Mouse (Mus musculus) hematopoietic stem cell, adult 5-6 weeks (primary cell): ENCODE data around the gene Aaed1. TPM values are rescaled to one million over a fixed set of nuclear protein-coding genes. Genes with fewer than 3 reads are reported as not detected.
A peak's percentile ranks its signal among the peaks of the same experiment; 100 is the strongest.

ENCODE experiments used
- ATAC-seq, 2 experiments: fragments of 125-278 bp in 1 of 2; replicated peaks in 1 of 2; 2 replicates each; pipeline ENCODE4 v1.8.0; 2016 to 2017; ENCODE audit warnings: inconsistent platforms in 2 of 2, mild to moderate bottlenecking in 2 of 2, moderate number of reproducible peaks in 2 of 2, low read depth in 1 of 2, moderate TSS enrichment in 1 of 2; ENCODE audit not compliant: low FRiP score in 2 of 2, poor library complexity in 2 of 2, severe bottlenecking in 2 of 2, insufficient read depth in 1 of 2, low TSS enrichment in 1 of 2
- total RNA-seq: library from RNA; stranded (forward); fragments of 172-1452, 232-1000 nt; gene quantifications from 2 replicates; pipeline ENCODE4 v1.2.3, GENCODE M21; 2017

Aaed1 gene
- total RNA-seq, result 84.9 and 103 TPM in 2 replicates

DNA sequence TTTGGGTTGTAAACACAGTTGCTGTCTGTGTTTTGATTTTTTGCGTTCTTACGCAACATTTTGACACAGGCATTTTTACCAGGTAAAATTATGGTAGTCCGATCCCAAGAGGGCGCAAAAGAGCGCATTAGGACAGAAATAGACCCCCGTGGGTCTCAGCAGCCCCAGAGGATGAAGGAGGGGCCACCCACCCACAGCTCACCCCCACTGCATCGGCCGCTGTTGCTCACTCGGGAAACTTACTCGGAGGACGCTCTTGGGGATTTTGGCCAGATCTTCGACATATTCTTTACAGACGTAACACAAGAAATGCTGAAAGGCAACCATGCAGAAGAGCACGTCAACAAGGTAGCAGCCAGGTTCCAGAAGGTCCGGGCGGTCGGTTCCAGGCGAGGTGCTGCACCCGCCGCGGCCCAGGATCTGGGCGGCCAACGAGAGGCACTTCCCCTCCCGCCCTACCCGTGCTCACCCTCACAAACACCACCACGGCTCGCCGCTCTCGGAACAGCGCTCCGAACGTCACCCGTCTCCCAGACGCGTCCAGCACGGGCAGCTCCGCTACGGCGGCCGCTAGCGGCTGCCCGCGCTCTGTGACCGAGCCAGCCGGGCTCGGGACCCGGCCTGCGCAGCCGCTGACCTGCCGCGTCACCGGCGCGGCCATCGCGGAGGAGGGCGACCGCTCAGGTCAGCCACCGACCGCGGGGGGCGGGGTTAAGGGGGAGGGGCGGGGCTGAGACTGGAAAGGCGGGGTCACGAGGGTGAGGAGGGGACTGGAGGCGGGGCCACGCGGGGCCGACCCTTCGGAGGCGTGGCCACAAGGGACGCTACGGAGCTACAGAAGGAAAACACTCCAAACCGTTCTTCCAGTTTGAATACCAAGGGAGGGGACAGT is at the start of gene Aaed1:
Aaed1 (minus strand) TSS at position 687 of the 892 bp plus-strand sequence.
- ATAC-seq, result peak; percentile 60 to 64

DNA sequence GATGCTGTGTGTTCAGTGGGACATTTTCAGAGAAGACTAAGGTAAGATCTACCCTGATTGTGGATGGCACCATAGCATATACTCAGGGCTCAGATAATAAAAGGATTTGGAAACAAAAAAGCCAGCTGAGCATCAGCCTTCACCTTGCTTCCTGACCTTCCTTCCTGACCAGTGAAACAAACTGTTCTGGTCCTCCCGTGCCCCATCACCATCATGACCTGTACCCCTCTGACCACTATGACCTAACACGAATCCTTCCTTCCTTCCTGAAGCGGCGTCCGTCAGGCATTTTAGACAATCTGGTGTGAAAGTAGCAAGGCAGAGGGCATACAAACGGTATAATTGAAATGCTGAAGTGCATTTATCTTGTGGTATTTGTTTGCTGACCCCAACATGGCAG is 49.6 kb upstream of the Aaed1 start:
- ATAC-seq, result no peak

DNA sequence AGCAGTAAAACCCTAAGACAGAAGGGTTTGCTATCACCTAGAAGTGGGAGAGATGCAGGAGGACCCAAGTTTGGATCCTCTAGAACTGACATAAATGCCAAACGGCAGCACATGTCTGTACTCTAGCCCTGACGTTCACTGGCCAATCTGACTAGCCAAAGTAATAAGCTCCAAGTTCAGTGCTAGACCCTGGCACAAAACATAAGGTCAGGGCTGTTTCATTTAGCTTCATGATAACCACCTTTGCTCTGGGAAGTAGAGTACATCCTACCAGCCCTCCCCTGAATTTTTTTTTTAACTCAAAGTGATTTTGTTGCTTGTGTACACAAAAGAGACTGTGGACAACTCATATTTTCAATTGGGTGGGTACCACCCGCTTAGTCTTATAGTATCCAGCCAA is 48.5 kb upstream of the Aaed1 start:
- no peak for ATAC-seq

DNA sequence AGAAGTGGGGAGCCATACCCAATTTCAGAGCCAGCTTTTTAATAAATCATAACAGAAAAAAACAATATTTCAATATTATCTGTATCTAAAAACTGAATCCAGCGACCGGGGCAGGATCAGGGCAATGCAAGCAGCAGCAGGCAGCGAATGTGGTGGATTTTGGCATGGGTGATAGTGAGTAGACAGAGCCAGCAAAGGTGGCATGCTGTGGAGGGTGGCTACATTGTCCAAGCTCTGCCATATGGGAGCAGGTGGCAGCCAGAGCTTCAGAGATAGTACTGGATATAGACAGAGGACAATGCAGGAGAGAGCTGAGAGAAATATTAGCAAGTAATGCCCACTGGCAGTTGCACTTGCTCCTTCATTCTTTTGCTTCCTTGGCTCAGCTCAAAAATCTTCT is 47.2 kb upstream of the Aaed1 start:
- no peak for ATAC-seq

DNA sequence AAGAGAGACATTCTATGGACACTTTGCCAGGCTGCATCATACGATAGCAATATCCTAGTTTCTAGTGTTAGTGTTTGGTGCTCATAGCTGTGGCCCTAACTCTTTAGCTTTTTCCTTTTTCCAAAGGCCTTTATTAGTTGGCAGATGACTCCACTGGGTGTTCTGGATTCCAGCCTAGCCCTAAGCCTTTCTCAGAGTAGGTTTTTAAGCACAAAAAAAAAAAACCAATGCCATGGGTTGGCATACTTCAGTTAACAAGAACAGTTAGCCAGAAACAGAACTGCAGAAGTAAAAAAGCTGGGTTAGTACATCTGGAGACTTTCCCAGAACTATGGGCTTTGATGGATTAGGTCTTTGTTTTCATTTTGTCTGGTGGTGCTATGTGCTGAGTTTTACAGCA is 46.0 kb upstream of the Aaed1 start:
- ATAC-seq, result no peak

DNA sequence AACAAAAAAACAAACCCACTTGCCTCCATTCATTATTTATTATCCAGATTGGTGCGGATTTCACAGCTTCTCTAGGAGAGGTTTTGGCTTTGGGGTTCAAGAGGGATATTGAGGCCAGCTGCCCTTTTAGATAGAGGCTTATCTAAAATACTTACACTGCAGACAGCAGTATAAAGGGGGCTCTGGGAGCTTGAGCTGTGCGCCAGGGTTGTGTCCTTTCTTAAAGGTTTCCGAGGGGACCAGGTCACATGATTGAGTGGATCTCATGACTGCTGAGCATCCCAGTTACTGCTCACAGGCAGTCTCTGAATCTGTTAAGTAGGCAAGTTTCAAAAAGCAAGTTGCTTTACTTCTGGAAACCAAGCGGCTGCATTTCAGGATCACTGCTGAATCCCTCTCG is 44.9 kb upstream of the Aaed1 start:
- no peak for ATAC-seq

DNA sequence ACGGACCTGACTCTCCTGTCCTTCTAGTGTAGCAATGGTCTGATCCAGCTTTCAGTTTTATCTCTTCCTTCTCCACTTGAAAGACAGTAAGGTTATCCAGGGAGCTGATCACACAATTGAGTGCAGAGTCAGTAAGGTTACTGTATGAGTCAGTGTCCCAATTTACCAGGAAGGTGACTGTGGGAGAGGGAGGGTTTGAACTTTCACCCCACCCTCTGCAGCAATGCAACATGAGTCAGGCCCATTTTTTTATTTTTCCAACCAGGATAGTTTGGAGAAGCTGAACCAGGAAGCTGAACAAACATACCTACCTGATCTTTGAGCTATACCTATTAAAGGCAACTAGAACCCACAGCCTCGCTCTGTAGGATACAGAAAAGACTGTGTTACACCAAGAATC is 37.0 kb upstream of the Aaed1 start:
- ATAC-seq, result no peak

DNA sequence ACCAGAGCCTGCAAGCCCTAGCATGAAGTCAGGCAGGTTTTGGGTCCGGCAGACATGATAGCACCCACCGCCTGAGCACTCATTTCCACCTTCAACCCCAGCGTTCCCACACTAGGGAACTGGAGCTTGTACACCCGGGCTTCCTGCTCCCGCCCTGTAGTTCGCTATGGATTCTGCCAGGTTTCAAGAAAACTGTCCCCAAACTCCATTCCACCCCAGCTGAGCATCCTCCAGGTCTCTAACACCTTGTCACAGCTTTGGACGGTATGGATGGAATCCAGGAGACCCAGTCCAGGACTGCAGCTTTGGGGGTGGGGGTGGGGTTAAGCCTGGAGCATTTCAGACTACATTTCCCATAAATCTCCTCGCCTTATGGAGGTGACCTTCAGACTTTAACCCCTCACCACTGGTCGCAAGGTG is 31.6 kb upstream of the Aaed1 start:
- ATAC-seq, result peak; percentile 56 to 71

DNA sequence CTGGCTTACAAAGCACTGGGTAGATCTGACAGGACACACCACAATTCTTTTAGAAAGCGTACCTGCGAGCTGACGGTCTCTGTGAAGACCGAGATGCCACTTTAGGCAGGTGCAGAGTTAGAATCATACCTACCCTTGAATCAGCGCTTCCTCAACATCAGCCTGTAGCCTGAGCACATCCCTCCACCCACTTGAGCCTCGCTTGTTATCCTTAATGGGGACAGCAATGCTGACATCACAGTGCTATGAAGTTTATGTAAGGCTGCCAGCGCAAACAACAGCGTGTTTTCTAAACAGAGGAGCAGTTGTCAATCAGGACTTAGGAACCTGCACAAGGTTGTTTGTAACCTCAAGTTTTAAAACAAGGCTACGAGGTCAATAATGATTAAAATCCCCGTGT is 31.1 kb upstream of the Aaed1 start:
- ATAC-seq, result peak; percentile 43 to 74; a peak in 3 of 4 replicates

DNA sequence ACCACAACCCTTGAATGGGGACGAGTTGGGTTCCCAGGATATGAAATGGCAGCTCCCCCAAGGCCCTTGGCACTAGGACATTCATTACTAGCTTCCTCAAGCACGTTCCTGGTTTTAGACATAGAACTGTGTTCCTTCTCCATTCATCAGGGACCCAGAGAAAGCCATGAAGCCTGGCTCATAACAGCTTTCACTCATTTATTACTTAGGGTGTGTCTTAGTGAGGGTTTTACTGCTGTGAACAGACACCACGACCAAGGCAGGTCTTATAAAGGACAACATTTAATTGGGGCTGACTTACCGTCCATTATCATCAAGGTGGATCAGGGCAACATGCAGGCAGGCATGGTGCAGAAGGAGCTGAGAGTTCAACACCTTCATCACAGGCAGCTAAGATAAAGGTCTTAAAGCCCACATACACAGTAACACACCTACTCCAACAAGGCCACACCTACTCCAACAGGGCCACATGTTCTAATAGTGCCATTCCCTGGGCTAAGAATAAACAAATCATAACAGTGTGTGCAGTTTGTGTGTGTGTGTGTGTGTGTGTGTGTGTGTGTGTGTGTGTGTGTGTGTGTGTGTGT is 23.1 kb upstream of the Aaed1 start:
- ATAC-seq, result no peak

DNA sequence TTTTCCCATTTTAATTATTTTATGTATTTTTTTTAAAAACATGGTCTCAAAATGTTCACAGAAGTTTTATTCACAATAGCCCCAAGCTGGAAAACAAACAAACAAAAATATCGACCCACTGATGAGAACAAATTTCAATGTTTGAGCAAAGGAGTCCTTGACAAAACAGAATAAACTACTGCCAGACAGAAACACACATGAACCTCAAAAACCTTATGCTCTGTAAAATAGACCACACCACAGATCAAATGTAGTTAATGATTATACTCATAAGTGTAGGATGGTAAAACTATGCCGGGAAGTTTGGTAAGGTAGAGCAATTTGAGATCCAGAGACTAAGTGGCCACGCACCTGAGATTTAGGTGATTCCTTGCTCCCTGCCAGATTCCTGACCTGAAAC is 20.6 kb upstream of the Aaed1 start:
- ATAC-seq, result no peak

DNA sequence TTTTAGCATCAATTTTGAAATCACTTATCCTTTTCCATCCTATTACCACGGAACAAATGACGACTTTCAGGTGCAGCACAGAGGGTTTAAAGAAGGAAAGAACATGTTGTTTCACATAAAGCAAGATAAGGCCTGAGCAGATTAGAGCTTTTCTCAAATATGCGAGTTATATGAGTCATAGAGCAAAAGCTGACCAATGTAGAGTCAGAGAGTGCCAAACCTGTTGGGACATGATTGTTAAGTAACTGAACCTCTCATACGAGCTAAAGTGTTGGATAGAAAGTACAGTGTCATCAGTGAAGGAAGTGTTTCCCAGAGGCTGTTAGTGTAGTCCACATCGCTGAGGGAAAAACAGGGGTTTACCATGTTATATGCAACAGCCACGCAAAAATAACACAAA is 19.8 kb upstream of the Aaed1 start:
- no peak for ATAC-seq

DNA sequence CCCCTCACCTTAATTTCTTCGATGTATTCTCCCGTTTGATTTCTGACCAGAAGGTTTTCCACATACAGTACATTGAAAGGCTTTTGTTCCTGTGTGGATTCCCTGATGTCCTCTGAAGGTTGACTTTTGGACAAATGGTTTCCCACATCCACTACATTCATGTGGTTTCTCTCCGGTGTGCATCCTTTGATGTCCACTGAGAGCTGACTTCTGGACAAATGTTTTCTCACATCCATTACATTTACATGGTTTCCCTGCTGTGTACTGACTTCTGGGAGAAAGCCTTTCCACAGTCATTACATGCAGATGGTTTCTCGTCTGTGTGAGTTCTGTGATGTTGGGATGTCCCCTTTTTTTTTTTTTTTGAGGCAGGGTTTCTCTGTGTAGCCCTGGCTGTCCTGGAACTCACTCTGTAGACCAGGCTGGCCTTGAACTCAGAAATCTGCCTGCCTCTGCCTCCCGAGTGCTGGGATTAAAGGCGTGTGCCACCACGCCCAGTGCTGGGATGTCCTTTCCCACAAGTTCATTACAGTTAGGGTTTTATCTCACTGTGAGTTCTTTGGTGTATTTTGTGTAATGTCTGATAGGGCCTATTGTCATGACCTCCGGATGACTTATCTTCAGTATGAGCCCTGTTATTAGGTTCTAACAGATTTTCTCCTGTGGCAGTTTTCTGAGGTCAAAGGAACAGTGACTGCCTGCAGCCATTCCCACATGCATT is 10.2 kb upstream of the Aaed1 start:
- no peak for ATAC-seq

DNA sequence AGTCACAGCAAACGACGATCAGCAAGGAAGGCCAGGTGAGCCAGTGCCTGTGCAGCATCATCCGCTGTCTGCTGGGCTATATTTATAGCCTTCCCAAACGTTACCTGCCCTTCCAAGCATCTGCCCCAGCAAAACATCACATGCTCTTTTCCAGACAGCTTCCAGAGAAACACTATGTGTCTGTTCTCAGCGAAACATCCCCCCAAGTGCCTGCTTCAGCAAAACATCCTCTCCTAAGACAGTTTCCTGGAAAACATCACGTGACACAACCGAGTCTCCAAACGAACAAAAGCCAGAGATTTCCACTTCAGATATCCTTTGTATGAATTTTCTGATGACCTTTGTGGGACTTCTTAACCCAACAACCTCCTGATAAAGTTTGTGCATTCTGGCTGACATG is 7.8 kb upstream of the Aaed1 start:
- no peak for ATAC-seq

DNA sequence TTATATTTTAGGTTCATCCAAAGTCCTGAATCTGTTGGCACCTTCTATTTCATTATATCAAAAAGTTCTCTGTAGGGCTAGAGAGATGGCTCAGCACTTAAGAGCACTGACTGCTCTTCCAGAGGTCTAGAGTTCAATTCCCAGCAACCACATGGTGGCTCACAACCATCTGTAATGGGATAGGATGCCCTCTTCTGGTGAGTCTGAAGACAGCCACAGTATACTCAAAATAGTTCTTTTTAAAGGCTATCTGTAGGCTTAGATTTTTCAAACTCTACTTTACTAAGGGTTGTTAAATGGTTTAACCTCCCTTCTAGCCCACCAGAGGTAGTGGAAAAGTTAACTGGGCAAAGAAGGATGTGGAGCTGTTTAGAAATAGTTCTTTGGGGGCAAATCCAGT is 7.3 kb upstream of the Aaed1 start:
- ATAC-seq, result no peak

DNA sequence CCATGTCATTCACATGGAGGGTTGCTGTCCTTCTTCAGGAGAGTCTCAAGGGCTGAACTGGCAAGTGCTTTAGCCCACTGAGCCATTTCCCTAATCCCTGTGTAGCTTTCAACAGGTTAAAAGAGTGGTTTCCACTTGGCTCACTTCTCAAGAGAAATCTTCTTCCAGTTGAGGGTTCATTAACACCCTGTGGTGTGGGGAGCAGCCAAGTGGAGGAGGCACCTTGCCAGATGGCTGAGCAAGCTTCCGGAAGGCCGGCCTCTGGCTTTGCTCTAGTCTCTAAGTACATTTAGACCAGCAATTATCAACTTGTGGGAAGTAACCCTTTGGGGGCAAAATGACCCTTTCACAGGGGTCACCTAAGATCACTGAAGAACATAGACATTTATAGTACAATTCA is 5.8 kb upstream of the Aaed1 start:
- no peak for ATAC-seq

DNA sequence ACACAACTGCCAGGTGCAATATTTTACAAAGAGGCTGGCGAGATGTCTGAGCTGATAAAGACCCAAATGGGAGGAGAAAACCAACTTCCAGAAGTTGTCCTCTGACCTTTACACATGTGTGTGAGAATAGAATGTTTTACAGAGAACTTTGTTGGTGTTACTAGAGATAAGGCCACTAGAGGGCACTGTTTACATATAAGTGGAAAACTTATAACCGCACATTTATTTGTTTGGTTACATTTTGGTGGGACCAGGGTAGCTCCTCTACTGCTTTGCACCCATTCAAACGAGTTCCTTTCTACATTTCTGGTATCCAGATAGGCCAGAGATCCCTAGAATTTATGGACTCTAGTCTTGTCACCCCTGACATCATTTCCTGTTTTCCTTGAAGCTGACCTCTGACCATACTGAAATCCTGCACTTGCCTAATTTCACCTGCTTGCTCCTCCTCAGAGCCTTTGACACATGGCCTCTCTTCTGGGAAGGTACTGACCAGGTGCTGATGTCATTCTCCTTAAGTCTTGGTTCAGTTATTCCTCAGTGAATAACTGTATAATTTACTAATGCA is 3.1 kb upstream of the Aaed1 start:
- ATAC-seq, result peak; percentile 43 to 47; a peak in 3 of 4 replicates

DNA sequence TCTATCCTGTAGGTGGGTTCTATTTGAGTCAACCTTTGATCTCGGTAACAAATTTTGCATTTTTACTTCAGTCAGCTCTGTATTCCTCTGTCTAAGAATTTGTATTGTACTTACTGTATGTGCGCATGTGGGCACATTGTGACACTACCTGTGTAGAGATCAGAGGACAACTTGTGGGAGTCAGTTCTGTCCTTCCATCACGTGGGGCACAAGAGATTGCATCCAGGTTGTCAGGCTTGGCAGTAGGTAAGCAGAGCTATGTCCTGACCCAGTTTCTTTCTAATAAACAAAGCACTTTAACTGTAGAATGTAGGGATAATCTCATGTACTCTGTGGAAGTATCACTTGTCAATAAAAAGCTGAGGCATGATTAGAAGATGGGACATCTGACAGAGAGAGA is 1.5 kb upstream of the Aaed1 start:
- no peak for ATAC-seq
